Mouse (Mus musculus): ENCODE data around the gene Olfr38. TPM values are rescaled to one million over a fixed set of nuclear protein-coding genes. Genes with fewer than 3 reads are reported as not detected.

Olfr38 gene
- polyA plus RNA-seq, 1 experiment from 2014 or later = not detected

DNA sequence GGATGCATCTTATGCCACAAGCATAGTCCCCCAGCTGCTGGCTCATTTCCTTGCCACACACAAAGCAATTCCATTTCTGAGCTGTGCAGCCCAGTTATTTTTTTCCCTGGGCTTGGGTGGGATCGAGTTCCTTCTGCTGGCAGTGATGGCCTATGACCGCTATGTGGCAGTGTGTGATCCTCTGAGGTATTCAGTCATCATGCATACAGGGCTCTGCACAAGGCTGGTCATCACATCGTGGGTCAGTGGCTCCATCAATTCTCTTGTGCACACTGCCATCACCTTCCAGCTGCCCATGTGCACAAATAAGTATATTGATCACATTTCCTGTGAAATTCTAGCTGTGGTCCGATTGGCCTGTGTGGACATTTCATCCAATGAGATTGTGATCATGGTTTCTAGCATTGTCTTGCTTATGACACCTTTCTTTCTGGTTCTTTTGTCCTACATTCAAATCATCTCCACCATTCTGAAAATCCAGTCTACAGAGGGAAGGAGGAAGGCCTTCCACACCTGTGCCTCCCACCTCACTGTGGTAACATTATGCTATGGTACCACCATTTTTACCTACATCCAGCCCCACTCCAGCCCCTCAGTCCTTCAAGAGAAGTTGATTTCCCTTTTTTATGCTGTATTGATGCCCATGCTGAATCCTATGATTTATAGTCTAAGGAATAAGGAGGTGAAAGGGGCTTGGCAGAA lies 34.2 kb downstream of the Olfr38 start:
- Histone ChIP-seq H3K9ac (ENCODE audit: low read length) (no peak overlapping the region), H3K27me3 (ENCODE audit: control insufficient read depth, insufficient read depth, low read length) (no peaks in the 10 kb centered on the region), H3K4me1 (ENCODE audit: control insufficient read depth, insufficient read depth, low read length) (no peaks in the 10 kb centered on the region), H3K4me3 (ENCODE audit: low read length) (no peak overlapping the region), H3K36me3 (ENCODE audit: control insufficient read depth, insufficient read depth) (no peaks in the 10 kb centered on the region), H3K27ac (ENCODE audit: low read length) (no peak overlapping the region), H3K4me2 (ENCODE audit: low read depth, low read length) (no peak overlapping the region), H3K9me3 (replicated peaks; ENCODE audit: control insufficient read depth, low read length) (no peaks in the 10 kb centered on the region)
- 41% methylated on average over 4 of the region's 4 CpGs for WGBS
- ATAC-seq (replicated peaks; ENCODE audit: extremely low read depth, insufficient read depth, low FRiP score) = no peak

DNA sequence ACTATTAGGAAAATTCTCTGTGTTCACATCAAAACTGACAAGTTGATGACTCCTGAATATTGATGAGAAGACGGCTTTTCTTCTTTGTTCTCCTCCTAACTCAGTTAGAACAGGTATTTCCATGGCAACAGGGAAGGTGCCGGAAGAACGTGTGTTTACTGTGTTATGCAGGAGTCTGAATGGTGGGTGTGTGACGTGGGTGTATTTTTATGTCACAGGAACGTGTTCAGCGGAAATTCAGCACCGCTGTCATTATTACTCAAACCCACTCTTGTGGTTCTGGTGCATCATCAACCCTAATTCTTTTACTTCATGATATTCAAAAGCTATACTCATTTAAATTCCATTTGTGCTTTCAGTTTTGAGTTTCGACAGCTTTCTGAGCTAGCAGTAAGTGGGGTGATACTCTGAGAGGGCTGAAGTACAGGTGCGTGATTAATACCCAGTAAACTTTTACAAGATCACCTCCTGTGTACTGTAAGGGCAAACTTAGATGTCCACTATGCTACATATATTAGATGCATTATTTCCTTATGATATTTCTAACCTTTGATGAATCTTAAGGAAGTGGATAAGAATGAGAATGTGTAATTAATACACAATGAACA lies 34.8 kb downstream of the Olfr38 start:
- WGBS = 74% methylated on average over 9 of the region's 9 CpGs
- no peak for ATAC-seq (replicated peaks; ENCODE audit: extremely low read depth, insufficient read depth, low FRiP score)
- H3K27me3 ChIP-seq (ENCODE audit: control insufficient read depth, insufficient read depth, low read length) = no peaks in the 10 kb centered on the region
- no peak overlapping the region for H3K4me3 ChIP-seq (ENCODE audit: low read length)
- no peaks in the 10 kb centered on the region for H3K36me3 ChIP-seq (ENCODE audit: control insufficient read depth, insufficient read depth)
- H3K4me2 ChIP-seq (ENCODE audit: low read depth, low read length) = no peak overlapping the region
- no peaks in the 10 kb centered on the region for H3K9me3 ChIP-seq (replicated peaks; ENCODE audit: control insufficient read depth, low read length)
- no peaks in the 10 kb centered on the region for H3K4me1 ChIP-seq (ENCODE audit: control insufficient read depth, insufficient read depth, low read length)
- no peak overlapping the region for H3K9ac ChIP-seq (ENCODE audit: low read length)
- no peak overlapping the region for H3K27ac ChIP-seq (ENCODE audit: low read length)

DNA sequence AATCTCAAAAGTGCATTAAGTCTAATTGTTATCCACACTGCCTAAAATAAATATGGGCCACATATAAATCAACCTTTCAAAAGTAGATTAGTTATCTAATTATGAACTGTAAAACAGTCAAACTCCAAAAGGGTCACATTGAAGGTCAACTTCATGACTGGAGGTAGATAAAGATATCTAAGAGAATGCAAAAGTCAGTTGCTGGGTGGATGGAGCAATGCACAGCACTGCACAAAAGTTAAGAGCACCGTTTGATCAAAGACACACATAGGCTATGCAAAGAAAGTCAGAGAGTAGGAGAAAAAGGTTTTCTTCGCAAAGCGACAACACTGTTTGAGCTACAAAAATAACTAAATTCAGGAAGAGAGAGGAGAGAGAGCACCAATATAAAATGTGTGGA lies 38.8 kb downstream of the Olfr38 start:
- Histone ChIP-seq H3K27me3 (ENCODE audit: control insufficient read depth, insufficient read depth, low read length) (no peaks in the 10 kb centered on the region), H3K9me3 (replicated peaks; ENCODE audit: control insufficient read depth, low read length) (no peaks in the 10 kb centered on the region), H3K4me2 (ENCODE audit: low read depth, low read length) (no peak overlapping the region), H3K36me3 (ENCODE audit: control insufficient read depth, insufficient read depth) (no peaks in the 10 kb centered on the region), H3K27ac (ENCODE audit: low read length) (no peak overlapping the region), H3K4me3 (ENCODE audit: low read length) (no peak overlapping the region), H3K4me1 (ENCODE audit: control insufficient read depth, insufficient read depth, low read length) (no peaks in the 10 kb centered on the region), H3K9ac (ENCODE audit: low read length) (no peak overlapping the region)
- 79% methylated on average over 3 of the region's 3 CpGs for WGBS
- no peak for ATAC-seq (replicated peaks; ENCODE audit: extremely low read depth, insufficient read depth, low FRiP score)

DNA sequence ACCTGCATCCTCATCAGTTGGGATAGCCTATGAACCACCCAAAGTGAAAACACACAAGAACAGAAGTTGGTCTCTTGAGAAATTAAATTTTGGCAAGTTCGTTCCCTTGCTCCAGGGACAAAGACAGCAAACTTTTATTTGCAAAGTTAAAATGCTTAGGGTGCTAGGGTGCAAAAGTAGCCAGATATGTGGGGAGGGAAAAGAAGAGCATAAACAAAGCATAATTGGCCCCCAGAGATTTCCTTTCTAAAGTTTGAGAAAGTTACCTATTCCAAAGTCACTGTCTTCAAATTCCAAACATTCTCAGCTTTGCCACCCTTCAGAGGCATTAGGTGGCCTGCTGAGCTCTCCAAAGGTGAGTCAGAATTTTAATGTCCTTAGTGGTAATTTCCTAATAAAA lies 55.4 kb downstream of the Olfr38 start, which contains the start of gene Olfr450:
Gene Olfr450, plus strand, starts transcription at position 301 of the 400 bp plus-strand sequence.
- Histone ChIP-seq H3K36me3 (ENCODE audit: control insufficient read depth, insufficient read depth) (no peaks in the 10 kb centered on the region), H3K4me3 (ENCODE audit: low read length) (no peak within 1 kb of the TSS), H3K4me1 (ENCODE audit: control insufficient read depth, insufficient read depth, low read length) (no peaks in the 10 kb centered on the region), H3K27me3 (ENCODE audit: control insufficient read depth, insufficient read depth, low read length) (no peaks in the 10 kb centered on the region), H3K9me3 (replicated peaks; ENCODE audit: control insufficient read depth, low read length) (no peaks in the 10 kb centered on the region), H3K4me2 (ENCODE audit: low read depth, low read length) (no peak within 1 kb of the TSS), H3K9ac (ENCODE audit: low read length) (no peak within 1 kb of the TSS), H3K27ac (ENCODE audit: low read length) (no peak within 1 kb of the TSS)
- no peak for ATAC-seq (replicated peaks; ENCODE audit: extremely low read depth, insufficient read depth, low FRiP score)
- 82% methylated on average over 1 of the region's 1 CpGs for WGBS

Other genes starting within 250 kb of the Olfr38 start
- not detected in 2 replicates for gene Olfr455, start 208.8 kb upstream of the Olfr38 start, polyA plus RNA-seq (2015; fragmentation: Nextera tagmentation; extraction: Ambion mirVana)
- gene Tcaf3, start 158.7 kb upstream of the Olfr38 start, polyA plus RNA-seq (2015; fragmentation: Nextera tagmentation; extraction: Ambion mirVana) = 0.06 TPM in 1 of 2 replicates, not detected in the other
- 3.7 and 4.0 TPM in 2 replicates for gene Tcaf2, start 111.2 kb upstream of the Olfr38 start, polyA plus RNA-seq (2015; fragmentation: Nextera tagmentation; extraction: Ambion mirVana)
- gene Tcaf1, start 46.3 kb upstream of the Olfr38 start, polyA plus RNA-seq (2015; fragmentation: Nextera tagmentation; extraction: Ambion mirVana) = 39.1 and 45.1 TPM in 2 replicates
- not detected in 2 replicates for gene Olfr453, start 17.0 kb upstream of the Olfr38 start, polyA plus RNA-seq (2015; fragmentation: Nextera tagmentation; extraction: Ambion mirVana)
- gene Olfr452, start 28.7 kb downstream of the Olfr38 start, polyA plus RNA-seq (2015; fragmentation: Nextera tagmentation; extraction: Ambion mirVana) = not detected in 2 replicates
- gene Olfr450, start 55.5 kb downstream of the Olfr38 start, polyA plus RNA-seq (2015; fragmentation: Nextera tagmentation; extraction: Ambion mirVana) = not detected in 2 replicates
- not detected in 2 replicates for gene Olfr449, start 78.0 kb downstream of the Olfr38 start, polyA plus RNA-seq (2015; fragmentation: Nextera tagmentation; extraction: Ambion mirVana)
- not detected in 2 replicates for gene Olfr448, start 134.0 kb downstream of the Olfr38 start, polyA plus RNA-seq (2015; fragmentation: Nextera tagmentation; extraction: Ambion mirVana)
- gene Olfr447, start 152.5 kb downstream of the Olfr38 start, polyA plus RNA-seq (2015; fragmentation: Nextera tagmentation; extraction: Ambion mirVana) = not detected in 2 replicates
- gene Olfr446, start 165.0 kb downstream of the Olfr38 start, polyA plus RNA-seq (2015; fragmentation: Nextera tagmentation; extraction: Ambion mirVana) = not detected in 2 replicates
- not detected in 2 replicates for gene Olfr444, start 192.7 kb downstream of the Olfr38 start, polyA plus RNA-seq (2015; fragmentation: Nextera tagmentation; extraction: Ambion mirVana)

Data from heart, embryonic 16.5 days (tissue).